In the genomic region with DNA sequence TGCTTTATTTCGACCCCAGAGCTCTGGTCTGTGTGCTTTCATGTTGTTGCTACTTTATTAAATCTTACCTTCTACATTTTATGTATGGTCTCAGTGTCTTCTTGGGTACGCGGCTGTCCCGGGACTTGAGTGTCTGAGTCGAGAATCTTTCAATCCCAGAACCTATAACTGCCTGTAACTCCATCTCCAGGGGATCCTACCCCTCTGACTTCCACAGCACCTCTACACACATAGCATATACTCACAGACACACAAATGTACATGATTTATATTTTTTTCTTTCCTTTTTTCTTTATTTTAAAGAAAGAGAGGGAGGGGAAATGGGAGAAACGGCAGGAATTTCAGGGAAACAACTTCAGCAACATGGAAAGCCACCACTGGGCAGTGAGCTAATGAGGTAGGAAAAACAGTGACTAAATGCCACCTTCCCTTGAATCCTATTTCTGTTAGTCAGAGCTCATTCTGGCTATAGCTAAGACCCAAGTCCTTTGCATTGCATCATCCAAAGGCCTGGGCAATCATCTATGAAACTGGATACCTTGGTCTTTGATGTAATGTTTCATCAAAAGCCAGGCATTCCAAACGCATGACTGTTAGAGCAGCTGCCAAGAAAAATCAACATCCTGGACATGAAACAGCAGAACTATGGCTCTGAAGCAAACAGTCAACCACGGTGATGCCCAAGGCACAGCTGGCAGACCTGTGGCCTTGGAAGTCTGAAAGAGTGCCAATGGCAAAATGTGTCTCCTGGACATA, we compare ENCODE assay signal across 9 mouse cellular contexts. TPM values are rescaled to one million over a fixed set of nuclear protein-coding genes. Genes with fewer than 3 reads are reported as not detected.
DNase-seq lines count a peak whose midpoint lies in the region; ATAC-seq and TF ChIP-seq lines count a peak whose summit lies in the region.
"Had no signal": no experiment of that assay in that cellular context is flagged by ENCODE, and none has a peak within 500 bp of the region (broad histone marks: within the 10 kb centered on the region; RNA-seq: fewer than 3 reads in every experiment).

No protein-coding gene starts in this region.

- no peaks in the 10 kb centered on the region for H3K27me3 ChIP-seq in embryonic facial prominence, embryonic 10.5 days (replicated peaks; ENCODE audit: low read depth, poor library complexity, severe bottlenecking)
- no peaks in the 10 kb centered on the region for H3K27me3 ChIP-seq in intestine, embryonic 14.5 days (replicated peaks; ENCODE audit: control insufficient read depth, insufficient read depth, low read length)
- no peaks in the 10 kb centered on the region for H3K27me3 ChIP-seq in lung, embryonic 15.5 days
- H3K27me3 ChIP-seq in hindbrain, embryonic 13.5 days, result no peaks in the 10 kb centered on the region
- H3K27me3 ChIP-seq in cerebellum, adult 2 months (ENCODE audit: control insufficient read depth, insufficient read depth, low read length), result no peaks in the 10 kb centered on the region

- peaks cover 12% of the 10 kb centered on the region for H3K4me1 ChIP-seq in embryonic facial prominence, embryonic 10.5 days
- peaks cover 10% of the 10 kb centered on the region for H3K4me1 ChIP-seq in intestine, embryonic 14.5 days (replicated peaks; ENCODE audit: control insufficient read depth, insufficient read depth, low read length)
- peaks cover 16% of the 10 kb centered on the region for H3K4me1 ChIP-seq in lung, embryonic 15.5 days
- no peaks in the 10 kb centered on the region for H3K4me1 ChIP-seq in hindbrain, embryonic 13.5 days (replicated peaks)
- H3K4me1 ChIP-seq in cerebellum, adult 2 months (ENCODE audit: control insufficient read depth, insufficient read depth, low read length), result no peaks in the 10 kb centered on the region

- TF ChIP-seq CTCF in cerebellum, adult 2 months (IDR thresholded peaks at IDR 0.05; ENCODE audit: borderline replicate concordance, insufficient read depth, low read depth, low read length), result no peak

- H3K9me3 ChIP-seq in embryonic facial prominence, embryonic 10.5 days, result no peaks in the 10 kb centered on the region
- H3K9me3 ChIP-seq in intestine, embryonic 14.5 days (ENCODE audit: control insufficient read depth, low read length), result peaks cover 4% of the 10 kb centered on the region; the same call in 1 of the 2 replicates
- H3K9me3 ChIP-seq in lung, embryonic 15.5 days, result no peaks in the 10 kb centered on the region
- no peaks in the 10 kb centered on the region for H3K9me3 ChIP-seq in hindbrain, embryonic 13.5 days

- ATAC-seq in intestine, embryonic 14.5 days (replicated peaks; ENCODE audit: low FRiP score, low TSS enrichment, low read depth), result 0 out of 2 replicates have a peak, but pooled peaks have one; percentile 36
- ATAC-seq in lung, embryonic 15.5 days (ENCODE audit: borderline replicate concordance, extremely low read depth, low FRiP score, low TSS enrichment), result peak; percentile 49
- no peak for ATAC-seq in hindbrain, embryonic 13.5 days (ENCODE audit: low FRiP score)

- no peak overlapping the region for H3K9ac ChIP-seq in intestine, embryonic 14.5 days (ENCODE audit: low read length)
- H3K9ac ChIP-seq in lung, embryonic 15.5 days, result no peak overlapping the region
- no peak overlapping the region for H3K9ac ChIP-seq in hindbrain, embryonic 13.5 days

- peak; percentile 78 to 92 for DNase-seq in adrenal gland, adult (ENCODE audit: inconsistent age in 2 of 2, low spot score in 1 of 2)
- peak; percentile 39 for DNase-seq in embryonic facial prominence, embryonic 10.5 days (ENCODE audit: low spot score)
- DNase-seq in intestine, embryonic 14.5 days (ENCODE audit: low spot score), result peak; percentile 45
- DNase-seq in layer of hippocampus, adult 9-11 months, result no peak
- DNase-seq in neural tube, embryonic 10.5 days (ENCODE audit: extremely low spot score, low spot score), result no peak
- DNase-seq in cerebellum, adult 2 months, result no peak
- DNase-seq: layer of hippocampus, postnatal 36 days had no signal

- H3K27ac ChIP-seq in embryonic facial prominence, embryonic 10.5 days (replicated peaks), result peak overlapping the region; percentile 30; the same call in 1 of the 2 replicates
- H3K27ac ChIP-seq in intestine, embryonic 14.5 days (ENCODE audit: low read depth), result no peak overlapping the region
- H3K27ac ChIP-seq in lung, embryonic 15.5 days, result peak overlapping the region; percentile 60
- no peak overlapping the region for H3K27ac ChIP-seq in hindbrain, embryonic 13.5 days
- H3K27ac ChIP-seq in cerebellum, adult 2 months (ENCODE audit: insufficient read depth, low read length), result no peak overlapping the region

- no peaks in the 10 kb centered on the region for H3K36me3 ChIP-seq in embryonic facial prominence, embryonic 10.5 days (replicated peaks)
- no peaks in the 10 kb centered on the region for H3K36me3 ChIP-seq in intestine, embryonic 14.5 days (ENCODE audit: control insufficient read depth, insufficient read depth, low read length)
- no peaks in the 10 kb centered on the region for H3K36me3 ChIP-seq in lung, embryonic 15.5 days
- H3K36me3 ChIP-seq in hindbrain, embryonic 13.5 days, result no peaks in the 10 kb centered on the region

- H3K4me3 ChIP-seq in embryonic facial prominence, embryonic 10.5 days, result no peak overlapping the region
- no peak overlapping the region for H3K4me3 ChIP-seq in intestine, embryonic 14.5 days (ENCODE audit: low read depth, low read length)
- H3K4me3 ChIP-seq in lung, embryonic 15.5 days, result no peak overlapping the region
- no peak overlapping the region for H3K4me3 ChIP-seq in hindbrain, embryonic 13.5 days
- no peak overlapping the region for H3K4me3 ChIP-seq in cerebellum, adult 2 months (replicated peaks; ENCODE audit: insufficient read depth, low read depth, low read length)

- TF ChIP-seq POLR2A in cerebellum, adult 2 months (IDR thresholded peaks at IDR 0.05; ENCODE audit: borderline replicate concordance, insufficient read depth, low read length), result no peak

- H3K4me2 ChIP-seq in intestine, embryonic 14.5 days (ENCODE audit: low read length), result no peak overlapping the region
- H3K4me2 ChIP-seq in lung, embryonic 15.5 days, result no peak overlapping the region
- no peak overlapping the region for H3K4me2 ChIP-seq in hindbrain, embryonic 13.5 days

- 81% methylated on average over 8 of the region's 8 CpGs for WGBS in embryonic facial prominence, embryonic 10.5 days
- WGBS in intestine, embryonic 14.5 days, result 70% methylated on average over 8 of the region's 8 CpGs
- WGBS in lung, embryonic 15.5 days, result 59% methylated on average over 8 of the region's 8 CpGs
- 91% methylated on average over 8 of the region's 8 CpGs for WGBS in hindbrain, embryonic 13.5 days
- WGBS in cerebellum, adult 2 months, result 77% methylated on average over 8 of the region's 8 CpGs

RNA-seq across cellular contexts. Expression of a gene that starts 16.1 kb away (rescaled TPM):
- polyA plus RNA-seq in embryonic facial prominence, embryonic 10.5 days (2016; fragmentation: Nextera tagmentation; extraction: Ambion mirVana), result 364 and 384 TPM in 2 replicates
- 230 TPM in 2 replicates for polyA plus RNA-seq in intestine, embryonic 14.5 days (2014; fragmentation: Nextera tagmentation; extraction: Ambion mirVana)
- polyA plus RNA-seq in lung, embryonic 15.5 days (2015; fragmentation: Nextera tagmentation; extraction: Ambion mirVana), result 378 and 410 TPM in 2 replicates
- 235 and 246 TPM in 2 replicates for polyA plus RNA-seq in hindbrain, embryonic 13.5 days (2015; fragmentation: Nextera tagmentation; extraction: Ambion mirVana)
- polyA plus RNA-seq in cerebellum, adult 2 months (2012; rRNA removed), result 252 and 264 TPM in 2 replicates

Comparison
In these comparisons a context has a peak if more than half of its experiments do, and no peak if none do; other contexts are left out.
1. DNase-seq: peak in adrenal gland, adult (2 of 2), embryonic facial prominence, embryonic 10.5 days (single experiment) and intestine, embryonic 14.5 days (single experiment); none in layer of hippocampus, adult 9-11 months (single experiment), neural tube, embryonic 10.5 days (single experiment) and cerebellum, adult 2 months (0 of 2).
2. H3K27ac ChIP-seq: peak in embryonic facial prominence, embryonic 10.5 days (single experiment) and lung, embryonic 15.5 days (single experiment); none in intestine, embryonic 14.5 days (single experiment), hindbrain, embryonic 13.5 days (single experiment) and cerebellum, adult 2 months (single experiment).